Mouse (Mus musculus): ENCODE results near the gene Cnot1.

Cnot1 gene

DNA sequence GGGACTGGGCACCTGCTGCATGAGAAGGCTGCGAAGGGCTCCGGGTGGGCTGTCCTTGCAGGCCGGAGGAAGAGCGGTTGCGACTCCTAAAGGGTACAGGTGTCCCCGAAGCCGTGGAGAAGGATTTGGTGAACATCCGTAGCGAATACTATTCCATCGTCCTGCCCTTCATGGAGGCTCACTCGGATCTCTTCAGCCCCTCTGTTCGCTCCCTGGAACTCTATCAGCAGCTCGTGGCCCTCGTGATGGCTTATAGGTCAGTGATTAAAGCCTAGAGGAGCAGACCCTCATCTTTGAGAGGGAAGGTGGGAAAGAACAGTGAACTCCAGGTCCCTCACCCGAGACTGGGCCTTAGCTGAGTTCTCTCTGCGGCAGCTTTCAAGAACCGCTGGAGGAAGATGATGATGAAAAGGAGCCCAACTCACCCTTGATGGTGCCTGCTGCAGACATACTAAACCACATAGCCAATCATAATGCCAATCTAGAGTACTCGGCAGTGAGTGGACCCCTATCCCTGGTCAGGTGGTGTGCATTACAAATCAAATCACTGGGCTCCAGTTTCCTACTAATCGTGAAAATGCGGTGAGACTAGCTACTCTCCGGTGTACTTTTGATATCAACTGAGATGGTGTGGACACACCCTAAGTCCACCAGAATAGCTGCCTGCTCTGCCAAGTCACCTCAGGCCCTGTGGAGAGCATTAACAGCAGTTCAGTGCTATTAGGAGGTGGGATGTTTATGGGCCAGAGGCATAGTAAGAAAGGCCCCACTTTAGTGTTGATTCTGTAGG lies 90.5 kb downstream of the Cnot1 start:
- DNase-seq, result no peak

DNA sequence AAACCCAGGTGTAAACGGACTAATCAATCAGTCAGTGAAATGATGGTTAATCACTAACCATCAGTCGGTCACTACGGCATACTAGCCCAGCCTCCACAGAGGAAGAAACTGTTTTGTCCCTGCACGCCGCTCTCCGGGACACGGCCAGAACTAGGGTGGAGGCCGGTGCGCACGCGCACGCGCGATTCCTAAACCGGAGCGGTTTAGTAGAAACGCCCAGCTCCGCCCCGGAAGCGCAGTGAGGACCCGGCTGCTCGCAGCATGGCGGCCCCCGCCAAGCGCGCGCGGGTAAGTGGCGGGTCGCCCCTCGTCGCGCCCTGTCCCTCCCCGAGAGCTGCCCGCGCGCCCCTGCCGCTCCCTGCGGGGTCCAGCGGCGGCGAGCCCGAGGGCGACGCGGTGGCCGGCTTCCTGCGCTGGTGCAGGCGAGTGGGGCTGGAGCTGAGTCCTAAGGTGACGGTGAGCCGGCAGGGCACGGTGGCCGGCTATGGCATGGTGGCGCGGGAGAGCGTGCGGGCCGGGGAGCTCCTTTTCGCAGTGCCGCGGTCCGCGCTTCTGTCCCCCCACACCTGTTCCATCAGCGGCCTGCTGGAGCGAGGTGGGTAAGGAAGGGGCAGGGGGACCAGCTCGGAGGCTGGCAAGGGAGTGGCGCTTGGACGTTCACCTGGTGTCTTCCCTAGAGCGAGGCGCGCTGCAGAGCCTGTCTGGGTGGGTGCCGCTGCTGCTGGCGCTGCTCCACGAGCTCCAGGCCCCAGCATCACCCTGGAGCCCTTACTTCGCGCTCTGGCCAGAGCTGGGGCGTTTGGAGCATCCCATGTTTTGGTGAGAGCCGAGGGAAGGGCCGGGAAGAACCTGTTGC lies 91.4 kb downstream of the Cnot1 start, which contains the start of gene Setd6:
TSS of gene Setd6 (plus strand) at position 206 of the 856 bp plus-strand sequence.
- peak; percentile 89 to 94 for DNase-seq

DNA sequence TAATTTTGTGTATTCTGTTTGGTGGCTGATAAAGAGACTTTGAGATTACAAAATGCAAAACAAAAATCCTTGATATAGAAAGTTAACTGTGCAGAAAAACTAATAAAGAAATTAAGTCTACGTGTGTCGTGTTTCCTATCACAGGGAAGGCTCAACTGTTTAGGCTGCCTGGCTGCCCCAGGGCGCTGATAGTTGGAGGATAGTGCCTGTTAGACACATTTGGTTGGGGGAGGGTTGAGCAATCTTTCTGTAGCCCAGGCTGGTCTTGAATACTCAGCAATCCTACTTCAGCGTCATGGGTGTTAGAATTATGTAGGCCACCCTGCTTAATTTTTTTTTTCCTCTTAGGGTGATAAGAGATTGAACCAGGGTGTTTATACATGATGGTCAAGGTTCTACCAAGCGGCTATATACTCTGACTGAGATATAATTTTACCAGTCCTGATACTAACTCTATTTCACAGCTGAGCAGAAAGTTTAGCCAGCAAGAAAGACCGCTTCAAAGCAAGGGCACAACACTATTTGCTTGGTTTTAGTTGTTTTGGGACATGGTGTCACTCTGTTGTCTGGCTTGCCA lies 92.3 kb downstream of the Cnot1 start:
- no peak for DNase-seq

DNA sequence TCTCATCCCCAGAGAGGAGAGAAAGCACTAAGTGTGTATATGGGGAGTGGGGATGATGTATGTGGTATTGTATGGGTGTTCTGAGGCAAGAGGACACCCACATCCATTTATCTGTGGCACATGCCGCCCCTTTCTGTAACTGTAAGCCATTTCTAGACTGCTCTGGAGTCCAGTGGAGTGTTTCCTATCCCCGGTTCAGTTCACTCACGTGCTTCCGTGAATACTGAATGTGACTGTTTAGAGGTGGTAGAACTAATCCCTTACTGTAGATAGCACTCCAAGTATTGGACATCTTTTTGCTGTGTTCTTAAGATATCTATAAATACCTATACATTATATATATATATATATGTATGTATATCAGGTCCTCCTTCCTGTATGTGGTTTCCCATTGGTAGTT lies 92.9 kb downstream of the Cnot1 start:
- no peak for DNase-seq

DNA sequence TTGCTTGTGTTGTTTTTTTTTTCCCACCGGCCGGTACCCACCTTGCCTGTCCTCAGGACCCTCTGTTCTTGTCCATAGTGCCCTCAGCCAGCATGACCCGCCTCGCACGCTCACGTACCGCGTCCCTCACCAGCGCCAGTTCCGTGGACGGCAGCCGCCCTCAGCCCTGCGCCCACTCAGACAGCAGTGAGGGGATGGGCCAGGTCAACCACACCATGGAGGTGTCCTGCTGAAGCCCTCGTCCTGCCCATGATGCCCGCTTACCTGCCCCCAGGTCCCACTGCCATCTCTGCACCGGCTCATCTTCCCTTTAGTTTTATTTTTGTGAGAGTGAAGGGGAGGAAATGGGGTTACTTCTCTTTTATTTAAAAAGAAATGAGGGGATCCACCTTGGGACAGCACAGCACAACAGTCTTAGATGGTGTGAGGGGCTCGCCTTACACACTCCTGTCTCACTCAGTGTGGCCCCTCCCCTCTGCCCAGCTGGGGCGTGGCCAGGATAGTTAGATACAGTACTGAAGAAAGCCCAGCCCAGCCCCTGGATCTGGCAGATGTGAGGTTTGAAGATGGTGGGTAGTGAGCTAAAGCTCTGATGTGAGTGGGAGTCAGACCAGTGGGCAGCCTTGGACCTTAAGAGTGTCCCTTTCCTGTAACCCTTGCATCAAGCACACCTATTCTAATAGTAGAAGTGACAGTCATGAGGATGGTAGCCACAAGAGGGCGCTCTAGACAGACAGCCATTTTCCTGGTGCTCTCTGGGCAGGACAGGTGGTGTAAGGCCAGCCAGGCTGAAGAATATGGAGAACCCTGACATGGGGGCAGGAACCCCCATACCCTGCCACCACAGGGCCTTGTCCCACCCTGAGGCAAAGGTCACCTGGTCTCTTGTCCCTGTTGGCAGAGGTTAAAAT lies 93.9 kb downstream of the Cnot1 start:
- DNase-seq, result peak; percentile 76 to 81

- no peak for DNase-seq
Observed at GRCm38 (mm10) chr8:95712395-95712794, 94.9 kb downstream of the Cnot1 start.

DNA sequence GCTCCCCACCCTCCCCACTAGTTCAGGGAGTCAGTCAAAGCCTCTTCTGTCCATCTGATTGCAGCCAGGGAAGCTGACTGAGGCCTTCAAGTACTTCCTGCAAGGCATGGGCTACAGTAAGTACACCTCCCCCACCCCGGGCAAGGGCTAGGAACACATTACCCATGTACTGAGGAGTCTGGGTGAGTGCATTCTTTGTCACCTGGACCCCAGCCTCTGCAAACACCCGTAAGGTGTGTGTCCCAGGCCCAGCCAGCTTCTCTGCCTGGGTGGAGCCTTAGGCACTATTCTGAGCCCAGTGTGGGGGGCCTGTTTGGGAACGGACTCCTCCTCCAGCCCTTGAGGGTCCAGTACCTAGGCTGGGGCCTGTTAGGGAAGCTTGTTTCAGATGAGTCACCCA lies 96.2 kb downstream of the Cnot1 start:
- peak in 1 of 2 experiments; percentile 4 for DNase-seq

DNA sequence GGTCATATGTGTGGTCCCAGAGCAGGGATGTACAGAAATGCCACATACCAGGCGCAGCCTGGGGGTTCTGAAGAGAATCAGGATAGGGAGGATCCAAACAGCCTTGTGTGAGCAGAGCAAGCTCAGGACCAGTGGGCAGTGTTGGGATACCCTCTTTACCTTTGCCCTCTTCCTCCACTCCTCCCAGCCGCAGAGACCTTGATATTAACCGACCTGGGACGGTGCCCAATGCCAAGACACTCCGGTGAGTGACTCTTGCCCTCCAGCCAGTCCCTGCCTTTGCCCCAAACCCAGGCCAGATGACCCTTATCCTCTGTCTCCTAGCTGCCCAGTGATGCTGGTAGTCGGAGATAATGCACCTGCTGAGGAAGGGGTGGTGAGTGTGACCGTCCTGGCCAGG lies 97.7 kb downstream of the Cnot1 start:
- DNase-seq, result no peak

DNA sequence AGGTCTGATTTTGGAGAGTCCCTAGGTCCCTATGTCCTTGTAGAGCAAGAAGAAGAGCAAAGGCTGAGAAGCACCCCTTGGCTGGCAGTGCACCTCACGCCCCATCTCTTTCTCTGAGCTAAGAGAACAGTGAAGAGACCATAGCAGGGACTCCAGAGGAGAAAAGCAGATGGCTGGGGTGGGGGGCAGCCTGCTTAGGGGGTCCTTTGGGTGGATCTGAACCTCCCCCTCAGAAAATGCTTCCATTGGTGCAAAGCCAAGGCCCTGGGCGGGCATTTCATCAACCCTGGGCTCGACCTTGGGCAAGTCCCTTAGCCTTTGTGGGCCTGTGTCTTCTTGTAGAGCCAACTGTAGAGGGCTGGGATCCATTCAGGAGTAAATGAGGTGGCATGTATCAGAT lies 102.7 kb downstream of the Cnot1 start:
- DNase-seq, result no peak

DNA sequence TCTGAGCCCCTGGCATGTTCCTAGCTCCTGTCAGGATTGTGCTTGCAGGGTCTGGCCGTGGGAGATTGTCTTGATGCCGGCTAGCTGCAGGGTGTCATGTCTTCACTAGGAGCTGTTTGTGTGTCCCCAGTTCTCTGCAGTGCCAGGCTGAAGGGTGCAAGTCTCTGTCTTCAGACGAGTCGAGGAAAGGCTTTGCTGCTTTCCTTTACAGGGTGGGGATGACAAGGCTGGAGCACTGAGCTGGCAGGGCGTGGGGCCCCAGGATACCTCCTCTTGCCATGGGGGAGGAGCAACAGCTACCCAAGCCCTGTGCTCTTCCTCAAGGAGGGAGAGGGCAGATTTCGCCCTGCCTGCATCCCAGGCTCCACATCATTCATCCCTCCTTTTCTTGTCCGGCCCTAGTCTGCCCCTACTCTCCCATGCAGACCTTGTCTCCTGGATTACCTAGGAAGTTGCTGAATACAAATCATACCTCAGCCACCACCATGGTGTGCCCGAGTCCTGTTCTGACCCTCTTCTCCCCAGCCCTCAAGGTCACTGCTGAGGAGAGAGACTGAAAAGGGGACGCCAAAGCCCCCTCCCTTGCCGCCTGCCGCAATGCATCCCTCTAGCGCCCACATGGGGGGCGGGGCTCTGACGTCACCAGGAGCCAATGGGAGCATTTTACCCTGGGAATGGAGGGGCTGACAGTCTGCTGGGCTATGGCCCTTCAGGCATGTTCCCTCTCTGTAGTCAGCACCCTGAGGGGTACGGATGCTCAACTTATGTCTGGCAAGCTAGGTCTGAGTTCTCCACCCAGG lies 103.6 kb downstream of the Cnot1 start:
- peak; percentile 69 to 74 for DNase-seq

GRCm38 (mm10) chr8:95702480-95703446 lies 104.5 kb downstream of the Cnot1 start:
- peak; percentile 86 to 92 for DNase-seq

DNA sequence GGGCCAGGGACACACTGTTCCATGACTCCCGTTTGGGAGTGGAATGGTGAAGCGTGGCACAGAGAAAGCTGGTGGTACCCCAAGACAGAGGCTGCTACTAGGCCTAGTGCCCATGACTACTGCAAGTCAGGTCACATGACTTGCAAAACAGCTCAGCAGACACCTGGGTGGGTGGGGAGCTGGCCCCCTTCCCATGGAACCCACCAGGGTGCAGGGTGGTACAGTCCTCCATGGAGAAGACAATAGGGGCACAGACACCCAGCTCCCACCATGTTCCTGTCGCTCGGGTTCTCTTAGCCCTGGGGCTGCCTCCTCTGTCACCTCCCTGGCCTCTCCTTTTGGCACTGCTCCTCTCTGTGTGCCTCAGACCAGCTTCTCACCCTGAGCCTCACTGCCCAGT lies 105.5 kb downstream of the Cnot1 start:
- DNase-seq, result no peak

DNA sequence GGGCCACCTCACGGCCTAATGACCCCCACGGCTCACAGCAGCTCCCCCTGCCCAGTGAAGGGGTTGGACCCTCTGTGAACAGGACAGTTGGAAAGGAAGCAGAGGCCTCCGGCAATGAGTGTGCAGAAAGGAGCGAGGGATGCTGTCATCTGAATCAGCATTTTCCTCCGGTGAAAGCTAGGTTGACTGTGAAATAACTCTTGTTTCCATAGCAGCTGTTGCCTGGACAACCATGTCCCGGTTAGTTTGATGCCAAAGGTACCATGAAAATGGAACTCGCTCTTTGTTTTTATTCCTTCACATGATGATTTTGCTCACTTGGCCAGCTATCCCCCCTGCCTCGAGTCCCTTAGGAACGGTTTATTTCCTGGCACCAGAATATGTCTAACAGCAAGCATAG lies 107.0 kb downstream of the Cnot1 start:
- no peak for DNase-seq

DNA sequence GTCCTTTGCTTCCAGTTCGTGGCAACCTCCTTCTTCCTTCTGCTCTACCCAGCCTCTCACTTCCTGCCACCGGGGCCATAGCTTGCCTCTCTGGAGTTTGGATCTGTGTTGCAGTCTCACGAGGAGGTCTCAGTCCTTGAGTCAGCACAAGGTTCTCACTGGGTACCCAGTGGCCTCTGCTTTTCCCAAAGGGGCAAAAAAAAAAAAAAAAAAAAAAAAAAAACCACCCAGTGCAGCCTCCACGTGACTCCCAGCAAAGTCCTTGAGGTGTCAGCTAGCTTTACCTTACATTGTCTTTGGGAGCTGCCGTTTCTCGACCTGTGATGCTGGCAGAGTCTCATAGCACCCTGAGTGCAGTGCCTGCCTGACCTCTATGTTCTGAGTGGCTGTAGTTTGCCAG lies 109.1 kb downstream of the Cnot1 start:
- no peak for DNase-seq

GRCm38 (mm10) chr8:95697128-95697527 lies 110.1 kb downstream of the Cnot1 start:
- DNase-seq, result peak; percentile 91

DNA sequence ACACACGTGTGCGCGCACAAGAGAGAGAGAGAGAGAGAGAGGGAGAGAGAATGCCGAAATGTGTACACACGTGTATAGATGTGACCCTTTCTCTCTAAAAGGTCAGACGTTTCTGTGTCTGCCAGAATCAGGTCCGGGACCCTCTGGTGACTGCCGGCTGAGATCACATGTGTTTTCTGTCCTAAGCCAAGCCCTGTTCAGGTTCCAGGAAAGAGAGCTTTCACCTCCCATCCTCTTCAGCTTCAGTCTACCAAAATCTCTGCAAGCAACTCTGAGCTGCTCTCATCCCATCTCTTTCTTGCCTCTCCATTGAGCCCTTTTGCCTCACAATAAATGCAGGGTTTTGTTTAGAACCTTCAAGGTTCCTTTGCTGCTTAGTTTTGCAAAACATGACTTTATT lies 110.6 kb downstream of the Cnot1 start:
- DNase-seq, result no peak

GRCm38 (mm10) chr8:95694631-95695030 lies 112.6 kb downstream of the Cnot1 start:
- DNase-seq, result no peak

DNA sequence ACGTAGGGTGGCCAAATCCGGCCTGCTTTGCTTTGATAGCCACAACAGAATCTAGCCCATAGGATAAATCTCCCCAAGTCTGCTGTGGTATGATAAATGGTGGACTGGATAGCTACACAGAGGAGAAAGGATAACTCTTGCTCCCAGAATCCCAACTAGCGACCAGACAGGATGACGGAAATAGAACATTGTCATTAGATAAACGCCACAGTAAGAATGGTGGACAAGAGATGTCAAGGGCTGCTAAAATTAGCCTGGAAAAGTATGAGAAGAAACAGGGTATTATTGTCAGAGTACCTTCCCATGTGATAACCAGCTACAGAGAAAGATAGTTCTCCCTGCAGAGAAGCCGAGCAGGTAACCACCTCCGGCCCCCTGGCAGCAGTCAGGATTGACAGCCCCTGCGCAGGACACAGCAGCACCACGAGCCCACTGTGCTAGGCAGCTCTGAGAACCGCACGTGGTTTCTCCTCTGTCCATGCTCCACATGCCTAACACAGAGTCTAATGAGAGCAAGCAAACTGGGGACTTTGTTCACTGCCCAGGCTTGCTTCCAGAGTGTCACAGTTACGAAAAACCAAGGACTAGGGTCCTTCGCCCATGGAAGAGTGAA lies 116.2 kb downstream of the Cnot1 start:
- peak; percentile 45 to 54 for DNase-seq

DNA sequence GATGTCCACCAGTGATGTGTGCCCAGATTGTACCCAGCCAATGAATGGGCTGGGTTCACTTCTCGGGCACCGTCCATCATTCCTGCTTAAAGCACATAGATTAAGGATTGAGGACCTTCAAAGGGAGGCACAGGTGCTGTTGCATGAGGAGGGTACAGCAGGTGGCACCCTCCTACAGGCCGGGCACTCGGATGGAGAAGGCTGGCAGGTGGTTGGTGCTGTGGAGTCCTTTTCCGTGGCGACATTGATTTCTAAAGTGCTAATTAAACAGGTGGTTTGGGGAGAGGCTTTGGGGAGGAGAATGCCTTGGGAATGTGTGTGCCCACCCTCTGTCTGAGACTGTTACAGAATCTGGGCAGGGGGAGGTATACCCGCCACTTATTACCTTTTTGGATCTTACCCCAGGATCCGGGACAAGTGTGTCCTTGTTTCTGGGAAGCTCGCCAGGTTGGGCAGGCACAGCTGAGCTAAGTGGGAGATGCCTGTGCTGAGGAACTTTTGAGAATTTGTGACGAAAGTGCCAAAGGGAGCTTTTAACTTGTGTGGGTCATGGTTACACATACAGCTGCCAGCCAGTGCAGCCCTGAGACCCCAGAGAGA lies 119.1 kb downstream of the Cnot1 start:
- no peak for DNase-seq

Data from kidney, postnatal 4 days (tissue).